Mouse (Mus musculus) right cerebral cortex, adult 18-20 months (tissue): Measurements from ENCODE around the gene Glrx5.
A peak's percentile ranks its signal among the peaks of the same experiment; 100 is the strongest.

Experiments
- DNase-seq: peaks from one replicate; pipeline ENCODE4 v3.0.0; 2022; ENCODE audit warnings: mixed read lengths

Gene Glrx5

GRCm38 (mm10) chr12:105031081-105032058, 1.1 kb upstream of the Glrx5 start:
- no peak for DNase-seq

DNA sequence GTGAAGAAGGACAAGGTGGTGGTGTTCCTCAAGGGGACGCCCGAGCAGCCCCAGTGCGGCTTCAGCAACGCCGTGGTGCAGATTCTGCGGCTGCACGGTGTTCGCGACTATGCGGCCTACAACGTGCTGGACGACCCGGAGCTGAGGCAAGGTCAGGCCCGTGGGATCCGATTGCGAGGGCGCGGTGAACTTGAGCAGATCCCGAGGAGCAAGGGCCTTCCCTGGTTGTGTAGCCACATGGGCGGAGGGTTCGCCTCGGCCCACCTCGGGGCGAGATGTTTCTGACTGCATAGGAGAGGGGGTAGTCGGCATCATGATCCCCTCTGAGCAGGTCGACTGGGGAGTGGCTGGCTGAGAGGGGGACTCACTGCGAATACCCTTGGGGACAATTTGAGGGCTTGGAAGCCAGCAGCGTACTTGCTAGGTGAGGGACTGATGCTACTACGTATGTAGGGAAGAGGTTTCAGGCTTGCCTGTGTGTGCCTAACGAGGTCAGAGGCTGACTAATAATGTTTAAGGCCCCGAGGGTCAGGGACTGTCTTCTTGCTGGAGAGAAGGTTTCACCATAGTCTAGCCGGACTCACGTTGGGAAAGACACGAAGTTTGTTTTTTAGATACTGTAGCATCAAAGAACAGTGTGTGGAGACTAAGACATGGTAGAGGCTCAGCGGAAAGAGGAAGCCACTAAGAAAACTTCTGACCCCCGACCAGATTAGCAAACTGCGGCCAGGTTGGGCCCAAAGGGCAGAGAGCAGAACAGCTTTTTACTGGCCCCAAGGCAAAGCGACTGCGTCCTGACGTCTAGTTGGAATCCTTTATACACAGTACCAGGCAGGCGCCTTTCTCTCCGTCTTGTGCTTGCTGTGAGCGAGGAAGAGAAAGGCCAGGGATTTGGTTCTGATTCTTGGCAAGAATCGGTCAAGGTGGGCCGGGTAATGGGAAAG, 616 bp downstream of the Glrx5 start:
- no peak for DNase-seq

DNA sequence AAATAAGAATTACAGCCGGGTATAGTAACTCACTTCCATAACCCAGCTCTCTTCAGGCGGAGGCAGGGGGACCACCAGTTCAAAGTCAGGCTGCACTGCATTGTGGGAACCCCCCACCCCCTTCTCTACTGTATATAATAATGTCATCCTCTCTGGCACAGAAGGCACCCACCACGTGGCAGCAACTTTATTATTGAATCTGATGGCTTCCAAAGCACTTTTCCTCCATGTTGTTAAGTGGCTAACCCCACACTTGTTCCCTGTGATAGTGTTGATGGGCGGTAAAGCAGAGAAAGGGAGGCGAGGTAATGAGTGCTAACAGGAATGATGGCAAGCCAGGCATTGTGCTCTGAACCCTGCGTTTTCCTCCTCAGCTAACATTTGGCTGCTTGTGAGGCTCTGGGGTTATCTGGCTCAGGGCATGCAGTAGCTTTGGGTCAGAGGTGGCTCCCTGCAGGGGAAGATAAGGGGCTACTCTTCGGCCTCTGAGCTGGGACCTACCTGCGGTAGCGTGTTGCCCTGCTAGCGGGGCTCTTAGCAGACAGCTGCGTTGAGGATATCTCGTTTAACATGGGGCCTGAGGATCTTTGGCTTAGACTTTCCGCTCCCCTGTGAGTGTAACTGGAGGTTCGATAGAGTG, 1.8 kb downstream of the Glrx5 start:
- no peak for DNase-seq

DNA sequence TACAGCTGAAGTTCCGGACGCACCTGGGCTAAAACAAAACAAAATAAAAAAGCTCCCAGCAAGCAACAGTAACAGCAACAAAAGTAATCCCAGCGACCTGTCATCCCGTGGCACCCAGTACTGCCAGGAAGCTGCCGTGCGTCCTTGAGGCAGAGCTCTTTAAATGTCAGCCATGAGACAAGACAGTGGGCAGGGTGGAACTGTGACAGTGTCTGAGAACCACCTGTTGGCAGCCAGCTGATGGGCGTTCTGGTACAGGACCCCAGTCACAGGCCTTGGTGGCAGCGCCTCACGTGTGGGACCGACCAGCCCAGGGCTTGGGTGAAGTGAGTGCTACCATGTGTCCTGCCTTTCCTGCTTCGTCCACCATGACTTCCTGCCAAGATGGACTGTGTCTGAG, 5.7 kb downstream of the Glrx5 start:
- DNase-seq, result no peak

GRCm38 (mm10) chr12:105038918-105039317, 6.4 kb downstream of the Glrx5 start:
- DNase-seq, result no peak

DNA sequence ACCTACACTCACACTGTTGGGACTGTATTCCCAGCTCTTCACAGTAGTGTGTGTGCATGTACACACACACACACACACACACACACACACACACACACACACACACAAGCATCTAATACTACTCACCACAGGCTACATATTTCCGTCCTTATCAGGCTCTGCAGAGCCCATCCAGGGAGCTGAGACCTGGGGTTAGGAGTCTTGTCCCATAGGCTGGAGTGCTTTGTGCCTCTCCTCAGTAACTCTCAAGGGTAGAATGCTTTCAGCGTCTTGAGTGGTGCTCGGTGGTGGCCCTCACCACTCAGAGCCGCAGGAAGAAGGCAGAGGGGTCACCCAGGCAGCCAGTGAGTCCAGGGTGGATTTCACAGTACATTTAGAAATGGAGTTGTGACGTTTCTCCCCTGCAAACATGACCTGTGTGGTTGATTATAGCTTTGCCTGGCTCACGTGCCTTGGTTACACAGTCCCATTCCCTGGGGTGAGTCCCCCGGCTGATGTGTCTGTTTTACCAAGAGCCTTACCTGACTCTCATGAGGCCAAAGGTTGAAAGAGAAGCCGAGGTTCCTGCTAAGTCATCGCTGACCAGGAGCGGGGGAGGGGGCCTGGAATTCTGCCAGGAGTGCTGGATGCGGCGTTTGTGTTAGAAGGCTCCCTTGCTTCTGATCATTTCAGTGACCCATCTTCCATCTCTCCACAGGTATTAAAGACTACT, 7.2 kb downstream of the Glrx5 start:
- no peak for DNase-seq

GRCm38 (mm10) chr12:105040950-105041349, 8.5 kb downstream of the Glrx5 start:
- no peak for DNase-seq

- DNase-seq, result no peak
Measured at GRCm38 (mm10) chr12:105043081-105043480, 10.6 kb downstream of the Glrx5 start.

GRCm38 (mm10) chr12:105044775-105045174, 12.3 kb downstream of the Glrx5 start:
- no peak for DNase-seq

DNA sequence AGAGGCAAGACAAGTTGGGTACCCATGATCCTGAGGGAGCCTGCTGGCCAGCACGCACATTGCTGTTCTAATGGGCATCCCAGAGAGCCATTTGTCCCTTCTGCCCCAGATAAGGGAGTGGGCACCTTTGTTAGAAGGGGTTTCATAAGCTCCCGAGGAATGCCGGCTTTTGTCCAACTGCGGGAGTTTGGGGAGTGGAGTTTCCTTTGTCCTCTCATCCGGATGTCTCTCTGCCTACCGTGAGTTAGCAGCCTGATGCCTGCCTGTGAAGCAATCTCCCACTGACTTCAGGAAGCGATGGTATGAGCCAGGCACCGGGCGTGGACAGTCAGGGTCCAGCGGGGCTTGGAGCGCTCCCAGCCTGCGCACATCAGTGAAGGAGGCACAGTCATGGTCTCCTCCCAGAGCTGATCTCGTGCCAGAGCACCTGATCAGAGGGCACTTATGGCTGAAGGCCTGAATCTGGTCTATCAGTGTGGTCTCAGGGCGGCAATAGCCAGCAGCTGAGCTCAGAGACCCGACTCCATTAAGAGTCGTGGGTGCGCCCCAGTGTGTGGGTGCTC, 15.9 kb downstream of the Glrx5 start:
- no peak for DNase-seq

- no peak for DNase-seq
Measured at GRCm38 (mm10) chr12:105049813-105050212, 17.3 kb downstream of the Glrx5 start.

- peak; percentile 50 for DNase-seq
Measured at GRCm38 (mm10) chr12:105050898-105051297, 18.4 kb downstream of the Glrx5 start.

GRCm38 (mm10) chr12:105054041-105054440, 21.6 kb downstream of the Glrx5 start:
- DNase-seq, result no peak

- DNase-seq, result no peak
Measured at GRCm38 (mm10) chr12:105055308-105055707, 22.8 kb downstream of the Glrx5 start.

DNA sequence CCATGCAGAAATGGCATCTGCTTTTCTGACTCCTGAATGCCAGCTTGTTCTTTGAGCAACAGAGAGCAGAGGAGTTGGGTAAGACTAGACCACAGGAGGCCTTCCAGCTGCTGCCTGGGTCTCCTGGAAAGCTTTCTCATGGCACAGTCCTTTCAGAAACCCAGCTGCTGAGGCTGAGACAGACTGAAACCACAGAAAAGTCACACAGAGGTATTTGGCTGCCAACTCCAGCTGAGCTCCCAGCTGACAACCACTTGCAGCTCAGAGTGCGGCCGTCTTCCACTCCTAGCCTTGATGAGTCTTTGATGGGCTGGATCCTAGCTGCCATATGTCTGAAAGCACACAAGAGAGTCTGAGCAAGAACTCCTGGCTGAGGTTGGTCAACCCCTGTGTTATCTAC, 27.5 kb downstream of the Glrx5 start:
- no peak for DNase-seq

GRCm38 (mm10) chr12:105063201-105064134, 31.0 kb downstream of the Glrx5 start:
- no peak for DNase-seq

DNA sequence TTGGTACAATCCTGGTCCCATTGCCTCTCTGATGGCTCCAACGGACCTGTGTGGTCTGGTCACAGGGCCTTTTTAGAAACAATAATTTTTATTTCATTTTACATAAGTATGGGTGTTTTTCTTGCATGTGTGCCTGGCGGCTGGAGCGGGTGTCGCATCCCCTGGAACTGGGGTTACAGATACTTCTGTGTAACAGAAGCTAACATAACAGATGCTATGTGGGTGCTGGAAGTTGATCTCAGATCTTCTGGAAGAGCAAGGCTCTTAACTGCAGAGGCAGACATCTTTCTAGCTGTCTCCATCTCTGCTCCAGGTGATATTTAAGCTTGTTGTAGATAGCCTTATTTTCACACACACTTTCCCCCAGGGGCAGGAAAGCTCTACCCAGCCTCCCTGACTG, 31.7 kb downstream of the Glrx5 start:
- peak; percentile 25 for DNase-seq

DNA sequence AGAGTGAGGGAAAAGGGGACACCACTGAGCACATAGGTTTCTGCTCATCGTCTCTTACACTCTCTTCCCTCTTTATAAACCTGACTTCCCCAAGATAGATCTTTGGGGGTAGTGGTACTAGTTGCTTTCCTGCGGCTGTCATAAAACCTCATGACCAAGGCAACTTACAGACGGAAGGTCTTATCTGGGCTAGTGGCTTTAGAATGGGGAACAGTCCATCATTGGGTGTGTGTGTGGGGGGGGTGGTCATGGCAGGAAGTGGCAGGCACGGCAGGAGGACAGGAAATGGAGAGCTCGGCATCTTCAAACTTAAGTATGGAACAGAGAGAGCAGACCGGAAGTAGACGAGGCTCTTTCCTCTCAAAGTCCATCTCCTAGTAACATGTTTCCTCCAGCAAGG, 32.6 kb downstream of the Glrx5 start:
- no peak for DNase-seq

DNA sequence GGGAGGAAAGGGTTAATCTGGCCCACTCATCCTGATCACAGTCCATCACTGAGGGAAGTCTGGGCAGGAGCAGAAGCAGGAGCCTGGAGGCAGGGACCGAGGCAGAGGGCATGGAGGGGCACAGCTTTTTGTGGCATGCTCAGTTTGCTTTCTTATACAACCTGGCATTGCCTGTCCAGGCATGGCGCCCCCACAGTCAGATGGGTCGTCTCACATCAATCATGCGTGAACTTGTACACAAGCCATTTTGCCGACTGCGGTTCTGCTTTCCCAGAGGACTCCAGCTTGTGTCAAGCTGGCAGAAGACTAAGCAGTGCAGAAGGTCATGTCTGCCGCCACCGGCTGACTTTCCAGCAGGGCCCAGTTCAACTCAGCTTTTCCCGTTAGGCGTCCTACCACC, 34.0 kb downstream of the Glrx5 start:
- no peak for DNase-seq

DNA sequence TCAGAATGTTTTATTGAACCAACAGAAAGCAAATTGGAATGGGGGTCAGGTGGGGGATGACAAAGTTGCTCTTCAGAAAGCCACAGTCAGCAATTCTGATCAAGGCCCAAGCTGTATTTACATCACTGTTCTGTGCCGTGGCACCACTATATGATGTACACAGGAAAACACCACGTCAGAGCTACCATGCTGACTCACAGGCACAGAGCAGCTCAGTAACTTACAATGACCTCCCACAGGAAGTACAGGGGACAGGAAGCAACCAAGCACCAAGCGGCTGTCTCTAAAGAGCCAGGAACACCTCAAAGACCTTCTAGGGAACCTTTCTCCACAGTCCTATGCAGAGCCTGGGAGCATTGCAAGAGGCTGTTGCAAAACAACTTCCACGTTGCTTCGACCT, 36.4 kb downstream of the Glrx5 start:
- no peak for DNase-seq

DNA sequence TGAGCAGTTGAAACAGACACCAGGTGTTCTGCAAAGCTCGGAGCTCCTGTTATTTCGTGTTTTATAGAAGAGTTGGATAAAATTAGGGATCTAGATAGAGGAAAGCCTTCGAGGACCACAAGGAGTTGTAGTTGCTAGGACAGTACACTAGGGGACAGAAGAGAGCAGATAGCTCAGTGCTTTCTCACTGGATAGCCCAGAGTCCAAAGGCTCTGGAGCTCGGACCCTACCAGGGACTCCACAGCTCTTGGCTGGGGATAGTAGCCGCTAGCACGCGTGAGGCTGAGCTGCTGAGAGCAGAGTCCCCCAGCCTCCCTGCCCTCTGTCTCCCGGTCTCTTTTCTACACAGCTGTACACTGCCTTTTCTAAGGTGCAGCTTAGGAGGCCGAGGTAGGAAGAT, 41.2 kb downstream of the Glrx5 start:
- DNase-seq, result peak; percentile 46
